Mouse (Mus musculus): ENCODE results near the gene Muc4. TPM values are rescaled to one million over a fixed set of nuclear protein-coding genes. Genes with fewer than 3 reads are reported as not detected.

Gene Muc4
- polyA plus RNA-seq, 1 experiment from 2014 or later = not detected

GRCm38 (mm10) chr16:32728730-32729129, 7.0 kb upstream of the Muc4 start:
- H3K9me3 ChIP-seq = no peaks in the 10 kb centered on the region; the same call in 1 of the 2 replicates
- H3K9ac ChIP-seq = no peak overlapping the region
- ATAC-seq (ENCODE audit: low FRiP score, low read depth) = no peak
- H3K4me3 ChIP-seq = no peak overlapping the region
- H3K4me1 ChIP-seq = no peaks in the 10 kb centered on the region
- H3K27ac ChIP-seq = no peak overlapping the region
- WGBS = 59% methylated on average over 1 of the region's 1 CpGs
- 0 out of 2 replicates have a peak, but pooled peaks cover 6% of the 10 kb centered on the region for H3K27me3 ChIP-seq
- H3K4me2 ChIP-seq (replicated peaks) = no peak overlapping the region
- no peaks in the 10 kb centered on the region for H3K36me3 ChIP-seq

GRCm38 (mm10) chr16:32733213-32733612, 2.5 kb upstream of the Muc4 start:
- no peaks in the 10 kb centered on the region; the same call in 1 of the 2 replicates for H3K9me3 ChIP-seq
- no peaks in the 10 kb centered on the region for H3K4me1 ChIP-seq
- peaks cover 7% of the 10 kb centered on the region; the same call in 1 of the 2 replicates for H3K27me3 ChIP-seq
- H3K36me3 ChIP-seq = no peaks in the 10 kb centered on the region
- no peak overlapping the region for H3K4me2 ChIP-seq (replicated peaks)
- H3K9ac ChIP-seq = no peak overlapping the region
- no peak overlapping the region for H3K27ac ChIP-seq
- 79% methylated on average over 3 of the region's 3 CpGs for WGBS
- ATAC-seq (ENCODE audit: low FRiP score, low read depth) = no peak
- H3K4me3 ChIP-seq = no peak overlapping the region

GRCm38 (mm10) chr16:32736022-32736421, 336 bp downstream of the Muc4 start:
- no peak overlapping the region for H3K9ac ChIP-seq
- H3K9me3 ChIP-seq = no peaks in the 10 kb centered on the region; the same call in 1 of the 2 replicates
- WGBS = 52% methylated on average over 3 of the region's 3 CpGs
- no peak overlapping the region for H3K4me2 ChIP-seq (replicated peaks)
- no peak overlapping the region for H3K4me3 ChIP-seq
- H3K36me3 ChIP-seq = no peaks in the 10 kb centered on the region
- peaks cover 7% of the 10 kb centered on the region; the same call in 1 of the 2 replicates for H3K27me3 ChIP-seq
- ATAC-seq (ENCODE audit: low FRiP score, low read depth) = no peak
- no peaks in the 10 kb centered on the region for H3K4me1 ChIP-seq
- no peak overlapping the region for H3K27ac ChIP-seq

- ATAC-seq (ENCODE audit: low FRiP score, low read depth) = no peak
- WGBS = 88% methylated on average over 8 of the region's 8 CpGs
- no peaks in the 10 kb centered on the region for H3K36me3 ChIP-seq
- H3K4me1 ChIP-seq = no peaks in the 10 kb centered on the region
- no peak overlapping the region for H3K4me2 ChIP-seq (replicated peaks)
- no peak overlapping the region for H3K4me3 ChIP-seq
- no peaks in the 10 kb centered on the region for H3K9me3 ChIP-seq
- H3K27me3 ChIP-seq = peaks cover 7% of the 10 kb centered on the region; the same call in 1 of the 2 replicates
- no peak overlapping the region for H3K9ac ChIP-seq
- H3K27ac ChIP-seq = no peak overlapping the region
Measured at GRCm38 (mm10) chr16:32740003-32740663, 4.4 kb downstream of the Muc4 start.

- no peaks in the 10 kb centered on the region for H3K9me3 ChIP-seq
- WGBS = 71% methylated on average over 9 of the region's 9 CpGs
- 0 out of 2 replicates have a peak, but pooled peaks cover 4% of the 10 kb centered on the region for H3K27me3 ChIP-seq
- no peaks in the 10 kb centered on the region for H3K36me3 ChIP-seq
- no peak overlapping the region for H3K4me2 ChIP-seq (replicated peaks)
- H3K9ac ChIP-seq = no peak overlapping the region
- H3K4me3 ChIP-seq = no peak overlapping the region
- no peak overlapping the region for H3K27ac ChIP-seq
- no peaks in the 10 kb centered on the region for H3K4me1 ChIP-seq
- no peak for ATAC-seq (ENCODE audit: low FRiP score, low read depth)
Measured at GRCm38 (mm10) chr16:32741366-32741765, 5.7 kb downstream of the Muc4 start.

GRCm38 (mm10) chr16:32742712-32743111, 7.0 kb downstream of the Muc4 start:
- H3K4me1 ChIP-seq = no peaks in the 10 kb centered on the region
- H3K36me3 ChIP-seq = no peaks in the 10 kb centered on the region
- H3K27me3 ChIP-seq = no peaks in the 10 kb centered on the region
- no peak for ATAC-seq (ENCODE audit: low FRiP score, low read depth)
- WGBS = 80% methylated on average over 2 of the region's 2 CpGs
- H3K4me2 ChIP-seq (replicated peaks) = no peak overlapping the region
- no peak overlapping the region for H3K27ac ChIP-seq
- H3K9me3 ChIP-seq = no peaks in the 10 kb centered on the region
- no peak overlapping the region for H3K9ac ChIP-seq
- H3K4me3 ChIP-seq = no peak overlapping the region

- Histone ChIP-seq H3K9me3 (no peaks in the 10 kb centered on the region), H3K4me1 (no peaks in the 10 kb centered on the region), H3K36me3 (no peaks in the 10 kb centered on the region), H3K27ac (no peak overlapping the region), H3K4me3 (no peak overlapping the region), H3K27me3 (no peaks in the 10 kb centered on the region), H3K9ac (no peak overlapping the region), H3K4me2 (replicated peaks) (no peak overlapping the region)
- WGBS = 60% methylated on average over 6 of the region's 6 CpGs
- ATAC-seq (ENCODE audit: low FRiP score, low read depth) = no peak
Measured at GRCm38 (mm10) chr16:32745852-32746251, 10.2 kb downstream of the Muc4 start.

- WGBS = 89% methylated on average over 5 of the region's 5 CpGs
- ATAC-seq (ENCODE audit: low FRiP score, low read depth) = no peak
Measured at GRCm38 (mm10) chr16:32750242-32751127, 14.8 kb downstream of the Muc4 start.

GRCm38 (mm10) chr16:32764550-32764949, 28.9 kb downstream of the Muc4 start:
- no peaks in the 10 kb centered on the region for H3K36me3 ChIP-seq
- H3K4me1 ChIP-seq = no peaks in the 10 kb centered on the region
- H3K27ac ChIP-seq = no peak overlapping the region
- no peak overlapping the region for H3K4me3 ChIP-seq
- no peak overlapping the region for H3K4me2 ChIP-seq (replicated peaks)
- 77% methylated on average over 2 of the region's 2 CpGs for WGBS
- no peaks in the 10 kb centered on the region for H3K9me3 ChIP-seq
- H3K9ac ChIP-seq = no peak overlapping the region
- ATAC-seq (ENCODE audit: low FRiP score, low read depth) = no peak
- H3K27me3 ChIP-seq = no peaks in the 10 kb centered on the region

More at GRCm38 (mm10) chr16:32750242-32751127, 14.8 kb downstream of the Muc4 start:
- Histone ChIP-seq H3K9me3 (no peaks in the 10 kb centered on the region), H3K27ac (no peak overlapping the region), H3K4me1 (no peaks in the 10 kb centered on the region), H3K4me2 (replicated peaks) (no peak overlapping the region), H3K9ac (no peak overlapping the region), H3K27me3 (no peaks in the 10 kb centered on the region), H3K4me3 (no peak overlapping the region), H3K36me3 (no peaks in the 10 kb centered on the region)

GRCm38 (mm10) chr16:32764961-32765360, 29.3 kb downstream of the Muc4 start:
- Histone ChIP-seq H3K9me3 (no peaks in the 10 kb centered on the region), H3K4me2 (replicated peaks) (no peak overlapping the region), H3K36me3 (no peaks in the 10 kb centered on the region), H3K27ac (no peak overlapping the region), H3K27me3 (no peaks in the 10 kb centered on the region), H3K4me1 (no peaks in the 10 kb centered on the region), H3K4me3 (no peak overlapping the region), H3K9ac (no peak overlapping the region)
- WGBS = 76% methylated on average over 6 of the region's 6 CpGs
- no peak for ATAC-seq (ENCODE audit: low FRiP score, low read depth)

- Histone ChIP-seq H3K4me3 (no peak overlapping the region), H3K36me3 (no peaks in the 10 kb centered on the region), H3K27me3 (no peaks in the 10 kb centered on the region), H3K4me2 (replicated peaks) (no peak overlapping the region), H3K9ac (no peak overlapping the region), H3K27ac (no peak overlapping the region), H3K4me1 (no peaks in the 10 kb centered on the region), H3K9me3 (no peaks in the 10 kb centered on the region)
- ATAC-seq (ENCODE audit: low FRiP score, low read depth) = no peak
- 94% methylated on average over 7 of the region's 7 CpGs for WGBS
Measured at GRCm38 (mm10) chr16:32766904-32767303, 31.2 kb downstream of the Muc4 start.

- Histone ChIP-seq H3K4me3 (no peak overlapping the region), H3K36me3 (no peaks in the 10 kb centered on the region), H3K27me3 (peaks cover 3% of the 10 kb centered on the region; the same call in 1 of the 2 replicates), H3K4me1 (no peaks in the 10 kb centered on the region), H3K4me2 (replicated peaks) (no peak overlapping the region), H3K27ac (no peak overlapping the region), H3K9me3 (no peaks in the 10 kb centered on the region), H3K9ac (no peak overlapping the region)
- no peak for ATAC-seq (ENCODE audit: low FRiP score, low read depth)
- 79% methylated on average over 10 of the region's 10 CpGs for WGBS
Measured at GRCm38 (mm10) chr16:32776676-32777075, 41.0 kb downstream of the Muc4 start.
